Mouse (Mus musculus) ovary, postnatal 36 days (tissue): ENCODE data around the gene Noxa1.

ENCODE experiments used
- DNase-seq: peaks from one replicate; pipeline ENCODE4 v3.0.0; 2022; ENCODE audit warnings: low spot score, mixed read lengths

Noxa1 gene

DNA sequence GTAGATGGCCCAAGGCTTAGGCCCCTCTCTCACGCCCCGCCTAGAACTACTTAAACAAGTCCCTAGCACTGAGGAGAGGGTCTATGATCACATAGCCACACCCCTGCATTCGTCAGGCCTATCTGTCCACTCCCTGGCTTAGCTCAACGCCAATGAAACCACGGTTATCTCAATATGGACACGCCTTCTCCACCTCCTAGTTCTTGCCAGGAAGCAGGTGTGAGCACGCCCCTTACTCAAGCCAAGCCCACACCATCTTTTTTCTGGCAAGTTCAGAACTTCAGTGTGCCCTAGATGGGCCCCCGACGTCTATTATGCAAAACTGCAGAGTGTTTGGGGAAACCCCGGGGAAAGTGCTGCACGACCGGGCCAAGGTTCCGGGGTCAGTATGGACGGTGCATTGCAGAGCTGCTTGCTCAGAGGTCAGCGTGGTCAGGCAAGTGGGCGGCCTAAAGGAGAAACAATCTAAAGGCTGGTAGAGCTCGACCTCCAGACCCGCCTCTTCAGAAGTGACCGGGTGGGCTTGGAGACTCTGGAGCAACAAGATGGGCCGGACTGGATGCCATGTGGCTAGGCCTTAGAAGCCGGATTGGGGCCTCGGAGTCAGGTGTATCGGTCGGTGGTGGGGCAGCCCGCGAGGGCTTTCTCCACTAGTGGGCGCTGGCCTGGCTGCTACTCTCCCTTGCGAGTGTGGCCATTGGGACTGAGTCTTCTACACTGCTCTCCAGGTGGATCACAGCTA lies at the start of gene Noxa1:
TSS of gene Noxa1 (minus strand) at position 41 of the 742 bp plus-strand sequence.
- no peak for DNase-seq

DNA sequence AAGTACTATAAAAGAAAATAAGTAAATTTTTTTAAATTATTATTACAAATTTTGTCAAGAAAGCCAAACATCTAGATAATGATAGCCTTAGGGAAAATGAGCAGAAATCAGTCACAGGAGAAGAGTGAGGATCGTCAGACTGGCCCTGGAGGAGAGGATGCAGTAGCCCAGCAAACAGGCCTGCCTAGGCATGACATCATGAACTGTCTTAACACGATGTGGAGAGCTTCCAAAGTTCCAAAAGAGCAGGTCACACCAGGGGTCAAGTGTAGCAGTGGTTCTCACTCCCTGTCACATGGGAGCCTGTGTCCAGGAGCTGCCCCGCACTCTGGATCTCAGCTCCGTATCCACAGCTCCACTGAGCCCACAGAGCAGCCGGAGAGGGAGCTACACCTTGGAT lies 47.0 kb upstream of the Noxa1 start:
- DNase-seq: no peak

DNA sequence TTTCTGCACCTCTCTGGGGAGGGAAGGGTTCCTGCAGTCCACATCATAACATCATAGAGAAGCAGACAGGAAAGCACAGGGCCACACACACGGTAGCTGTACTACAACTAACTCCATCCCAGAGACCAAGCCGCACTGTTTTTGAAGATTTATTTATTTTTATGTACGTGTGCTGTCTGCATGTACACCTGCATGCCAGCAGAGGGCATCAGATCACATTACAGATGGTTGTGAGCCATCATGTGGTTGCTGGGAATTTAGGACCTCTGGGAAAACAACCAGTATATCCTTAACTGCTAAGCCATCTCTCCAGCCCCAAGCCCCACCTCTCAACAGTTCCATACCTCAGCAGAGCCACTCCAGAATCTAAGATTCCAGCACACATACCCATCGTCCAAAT lies 46.2 kb upstream of the Noxa1 start:
- DNase-seq: no peak

DNA sequence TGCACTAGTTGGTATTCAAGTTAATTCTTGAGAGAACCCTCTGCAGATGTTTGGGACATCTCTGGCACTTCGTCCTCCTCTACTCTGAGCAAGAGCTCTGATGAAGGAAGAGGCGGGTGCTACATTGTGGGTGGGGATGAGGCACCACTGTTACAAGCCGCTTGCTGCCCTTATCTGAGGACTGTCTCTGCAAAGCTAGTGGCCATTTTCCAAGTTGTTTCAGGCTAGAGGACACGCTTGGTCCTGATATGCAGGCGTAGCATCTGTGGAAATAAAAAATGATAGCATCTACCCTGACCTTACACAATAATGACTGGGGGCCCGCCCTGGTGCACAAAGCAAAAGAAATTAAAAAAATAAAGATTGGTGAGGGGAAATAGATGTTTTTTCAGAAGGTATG lies 42.9 kb upstream of the Noxa1 start:
- no peak for DNase-seq

DNA sequence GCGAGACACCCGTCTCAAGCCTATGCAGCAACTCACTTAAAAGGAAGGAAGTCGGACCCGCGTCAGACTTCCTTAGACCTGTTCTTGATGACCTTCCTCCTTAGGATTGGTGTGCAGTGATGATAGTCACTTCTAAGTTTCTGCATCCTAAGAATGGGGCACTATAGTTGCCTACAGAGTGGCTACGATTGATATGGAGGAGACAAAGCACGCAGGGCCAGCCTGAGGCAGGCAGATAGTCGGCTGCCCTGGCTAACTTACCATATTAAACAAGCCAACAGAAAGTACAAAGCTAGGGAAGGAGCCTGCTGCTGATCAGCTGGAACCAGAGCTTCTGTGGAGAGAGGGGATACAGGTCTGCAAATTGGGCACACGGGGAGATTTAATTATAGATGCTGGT lies 36.7 kb upstream of the Noxa1 start:
- DNase-seq: no peak

DNA sequence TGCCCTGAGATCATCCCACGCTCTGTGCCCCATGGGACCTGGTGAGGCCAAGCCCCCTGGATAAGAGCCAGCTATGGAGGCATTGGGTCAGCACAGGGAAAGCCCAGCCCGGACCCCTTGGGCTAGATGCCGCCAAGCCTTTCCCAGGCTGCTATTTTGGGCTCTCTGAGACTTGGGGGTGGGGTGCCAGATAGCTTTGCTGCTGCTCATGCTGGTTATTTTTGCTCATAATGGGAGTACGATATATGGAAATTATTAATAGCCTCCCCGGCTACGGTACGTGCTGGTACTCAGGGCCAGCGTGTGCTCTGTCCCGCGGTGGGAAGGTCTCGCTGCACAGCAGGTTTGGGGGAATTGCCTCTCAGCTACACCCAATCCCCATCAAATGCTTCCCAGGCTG lies 33.1 kb upstream of the Noxa1 start:
- no peak for DNase-seq

DNA sequence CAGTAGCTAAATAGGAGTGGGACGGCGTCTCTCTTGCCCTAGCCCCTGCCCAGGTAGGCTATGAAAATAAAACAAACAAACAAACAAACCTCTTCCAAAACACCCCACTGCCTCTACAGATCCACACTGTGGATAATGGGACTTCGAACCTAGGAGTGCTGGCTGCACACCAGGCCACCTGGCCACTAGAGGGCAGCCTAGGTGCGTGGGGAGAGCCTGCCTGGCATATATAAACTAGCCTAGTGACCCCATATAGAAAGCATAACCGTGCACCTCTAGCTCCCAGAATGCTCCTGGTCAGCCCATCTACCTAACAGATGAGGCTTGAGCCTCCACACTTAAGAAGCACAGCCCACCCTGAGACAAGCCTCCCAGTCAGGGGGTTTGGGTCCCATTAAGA lies 32.3 kb upstream of the Noxa1 start:
- DNase-seq: peak; percentile 54

DNA sequence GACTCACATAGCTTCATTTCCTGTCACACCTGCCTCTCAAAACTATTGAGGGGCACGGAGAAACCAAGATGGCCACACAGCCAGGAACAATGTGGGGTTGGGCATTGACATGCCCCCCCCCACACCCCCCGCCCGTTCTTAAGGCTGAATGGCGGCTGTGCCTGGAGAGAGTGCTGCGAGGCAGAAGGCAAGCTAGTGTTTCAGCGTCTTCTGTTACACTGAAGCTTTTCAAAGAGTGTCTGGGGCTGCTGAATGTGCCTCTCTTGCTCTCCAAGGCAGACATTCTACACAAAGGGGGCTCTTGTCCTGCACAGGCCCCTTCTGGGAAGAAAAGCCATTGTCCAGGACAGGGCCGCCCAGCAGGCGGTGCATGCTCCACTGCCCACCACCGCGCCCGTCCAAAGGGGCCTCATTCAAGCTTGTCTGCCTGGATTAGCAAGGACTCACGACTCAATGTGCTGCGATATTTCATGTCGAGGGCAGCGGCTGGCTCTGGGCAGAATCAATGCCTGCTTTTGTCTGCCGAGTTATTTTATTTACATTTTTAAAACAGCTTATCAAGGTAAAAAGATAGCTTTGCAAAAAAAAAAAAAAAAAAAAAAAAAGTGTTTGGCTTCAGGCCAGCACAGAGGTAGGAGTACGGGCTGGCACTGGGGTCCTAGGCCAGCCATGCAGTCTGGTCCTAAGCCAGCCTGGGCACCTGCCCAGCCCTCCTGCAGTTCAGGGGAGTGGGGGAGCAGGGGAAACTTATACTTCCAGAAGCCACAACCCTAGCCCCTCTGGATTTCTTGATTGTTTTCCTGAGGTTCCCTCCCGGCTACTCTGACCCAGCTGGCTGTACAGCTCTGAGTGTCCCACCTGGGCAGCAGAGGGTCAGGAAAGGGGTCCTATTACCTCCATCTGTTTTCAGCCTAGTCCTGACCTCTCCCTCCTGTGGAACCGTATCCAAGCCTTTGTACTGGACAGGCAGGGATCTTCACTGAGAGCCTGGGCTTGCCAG lies 31.4 kb upstream of the Noxa1 start:
- DNase-seq: peak; percentile 42

DNA sequence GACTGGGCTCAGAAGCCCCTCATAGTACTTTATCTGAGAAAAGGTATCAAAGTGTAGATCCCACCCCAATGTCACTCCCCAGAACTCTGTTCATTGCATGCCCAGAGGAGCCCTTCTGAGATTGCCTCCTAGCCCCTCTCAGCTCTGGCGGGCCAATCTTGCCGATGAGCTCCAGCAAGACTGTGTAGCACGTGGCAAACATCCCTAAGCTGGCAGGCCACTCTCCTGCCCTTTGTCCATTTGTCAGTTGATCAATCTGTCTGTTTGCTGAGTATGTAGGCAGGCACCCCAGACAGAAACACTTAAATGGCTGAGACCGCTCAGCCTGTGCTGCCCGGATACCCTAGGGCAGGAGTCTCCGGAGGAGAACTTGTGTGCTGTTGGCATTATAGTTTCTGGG lies 30.2 kb upstream of the Noxa1 start:
- DNase-seq: no peak

DNA sequence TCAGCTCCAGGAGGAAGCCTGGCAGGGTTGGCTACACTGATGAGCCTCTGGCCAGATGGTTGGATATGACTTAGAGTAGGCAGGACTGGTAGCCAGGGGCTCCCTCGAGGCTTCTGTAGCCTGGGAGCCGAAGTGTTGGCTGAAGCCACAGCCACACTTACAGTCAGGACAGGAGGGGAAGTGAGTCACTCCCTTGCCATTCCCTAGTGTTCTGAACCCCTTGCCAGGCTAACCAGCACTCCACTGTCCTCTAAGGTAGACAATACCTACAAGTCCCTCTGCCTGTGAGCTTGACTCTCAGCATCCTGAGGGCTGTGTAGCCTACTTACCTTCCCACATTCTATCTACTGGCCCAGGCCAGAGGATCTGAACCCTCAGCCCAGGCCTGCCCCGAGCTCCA lies 29.5 kb upstream of the Noxa1 start:
- no peak for DNase-seq

DNA sequence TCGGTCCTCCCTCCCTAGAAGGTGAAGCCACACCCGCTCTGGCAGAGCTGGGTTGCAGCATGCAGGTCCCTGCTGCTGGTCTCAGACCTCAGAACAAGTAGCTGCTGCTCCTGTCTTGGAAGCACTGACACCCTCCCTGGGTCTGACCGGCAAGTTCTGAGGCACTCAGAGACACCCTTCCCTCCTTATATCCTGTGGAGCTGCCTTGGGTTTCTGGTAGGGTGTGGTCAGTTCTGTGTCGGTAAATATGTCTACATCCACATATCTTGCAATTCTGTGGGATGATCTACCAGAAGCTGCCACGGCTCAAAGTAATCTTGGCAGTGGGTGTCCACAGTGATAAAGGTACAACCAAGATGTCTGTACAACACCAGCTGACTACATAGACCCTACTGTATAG lies 28.6 kb upstream of the Noxa1 start:
- DNase-seq: no peak

DNA sequence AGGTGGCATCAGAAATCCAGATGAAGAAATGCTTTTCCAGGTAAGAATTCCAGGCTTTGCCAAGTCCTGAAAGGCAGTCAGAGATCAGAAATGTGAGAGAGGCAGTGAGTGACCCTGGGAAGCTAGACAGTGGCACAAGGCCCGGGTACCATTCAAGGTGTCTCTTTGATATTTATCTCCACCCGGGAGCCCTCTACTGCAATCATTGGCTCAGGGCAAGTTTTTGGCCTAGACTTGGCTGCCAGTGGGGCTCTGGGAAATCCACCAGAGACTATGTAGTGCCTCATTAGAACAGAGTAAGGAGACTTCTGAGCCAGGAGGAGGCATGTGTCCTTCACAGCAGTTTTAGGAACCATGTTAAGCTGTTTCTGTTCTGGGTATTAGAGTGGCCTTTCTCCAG lies 27.7 kb upstream of the Noxa1 start:
- DNase-seq: no peak

DNA sequence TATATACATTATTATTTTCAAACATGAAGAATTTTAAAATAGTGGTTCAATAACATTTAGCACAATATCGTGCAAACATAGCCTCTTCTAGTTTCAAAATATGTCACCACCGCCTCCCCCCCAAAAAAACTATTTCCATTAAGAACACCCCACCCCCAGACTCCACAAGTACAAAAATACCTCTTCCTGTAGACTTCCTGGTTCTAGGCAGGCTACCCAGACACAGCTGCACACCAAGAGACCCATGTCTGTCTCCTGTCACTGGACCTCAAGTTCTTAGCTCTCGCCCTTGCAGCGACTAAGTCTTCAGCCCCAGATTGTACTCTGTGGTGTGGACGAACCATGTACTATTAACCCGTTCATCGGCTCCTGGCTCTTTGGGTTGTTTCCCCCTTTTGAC lies 26.0 kb upstream of the Noxa1 start:
- DNase-seq: no peak

DNA sequence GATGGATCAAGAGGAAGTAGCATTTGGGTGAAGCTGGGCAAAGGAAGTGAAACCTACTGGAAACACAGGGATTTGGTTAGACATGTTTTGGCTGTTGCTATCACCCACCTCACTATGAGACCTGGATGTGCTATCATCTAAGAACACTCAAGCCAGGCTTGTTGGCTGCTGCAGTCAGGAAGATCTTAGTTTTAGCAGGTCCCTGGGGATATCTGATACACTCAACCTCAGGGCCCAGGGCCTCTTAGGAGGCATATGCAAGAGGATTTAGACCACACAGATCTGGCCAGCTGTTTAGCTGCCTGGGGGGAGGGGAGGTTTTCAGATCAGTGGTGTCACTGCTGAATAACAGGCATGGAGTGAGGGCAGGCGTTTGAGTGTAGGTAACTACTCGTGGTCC lies 20.5 kb upstream of the Noxa1 start:
- no peak for DNase-seq

DNA sequence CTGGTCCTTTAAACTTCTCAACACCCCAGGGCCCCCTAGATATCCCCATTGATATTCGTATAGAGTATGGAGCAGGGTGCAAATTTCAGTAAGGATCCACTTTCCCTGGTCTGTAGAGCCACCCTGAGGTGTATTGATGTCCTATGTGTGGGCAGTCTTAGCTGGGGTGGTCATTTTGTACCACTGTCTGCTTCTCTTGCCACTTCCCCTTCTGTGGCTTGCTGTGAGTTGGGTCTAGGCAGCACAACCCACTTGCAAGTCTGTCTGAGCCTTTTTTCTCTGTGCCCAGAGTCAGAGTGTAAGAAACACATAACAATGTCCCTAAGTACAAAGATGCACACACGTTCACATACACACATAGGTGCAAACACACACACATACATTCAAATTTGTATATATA lies 19.4 kb upstream of the Noxa1 start:
- DNase-seq: no peak

DNA sequence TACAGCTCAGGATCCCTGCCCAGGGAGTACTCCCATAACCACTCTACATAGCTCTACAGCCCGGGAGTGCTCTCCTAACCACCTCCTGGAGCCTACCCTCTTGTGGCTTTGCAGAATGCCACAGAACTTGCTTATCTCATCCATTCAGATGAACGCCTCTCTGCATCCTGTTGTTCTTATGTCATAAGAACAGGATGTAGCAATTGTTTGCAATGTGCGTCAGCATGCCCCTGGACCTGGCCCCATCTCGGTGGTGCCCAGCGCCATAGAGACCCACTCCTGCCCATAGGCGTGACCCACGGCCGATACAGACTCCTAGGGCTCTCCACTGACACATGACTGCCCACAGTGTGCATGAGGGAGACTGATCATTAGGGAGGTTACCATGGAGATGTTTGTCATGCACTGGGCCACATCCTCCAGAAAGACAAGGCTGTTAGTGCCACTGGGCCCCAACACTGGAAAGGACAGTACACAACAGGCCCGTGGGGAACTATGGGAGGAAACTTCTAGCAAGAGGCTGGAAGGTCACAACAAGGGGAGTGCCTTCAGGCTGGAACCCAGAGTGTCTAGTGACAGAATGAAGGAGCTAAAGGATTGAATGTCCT lies 16.3 kb upstream of the Noxa1 start:
- no peak for DNase-seq

DNA sequence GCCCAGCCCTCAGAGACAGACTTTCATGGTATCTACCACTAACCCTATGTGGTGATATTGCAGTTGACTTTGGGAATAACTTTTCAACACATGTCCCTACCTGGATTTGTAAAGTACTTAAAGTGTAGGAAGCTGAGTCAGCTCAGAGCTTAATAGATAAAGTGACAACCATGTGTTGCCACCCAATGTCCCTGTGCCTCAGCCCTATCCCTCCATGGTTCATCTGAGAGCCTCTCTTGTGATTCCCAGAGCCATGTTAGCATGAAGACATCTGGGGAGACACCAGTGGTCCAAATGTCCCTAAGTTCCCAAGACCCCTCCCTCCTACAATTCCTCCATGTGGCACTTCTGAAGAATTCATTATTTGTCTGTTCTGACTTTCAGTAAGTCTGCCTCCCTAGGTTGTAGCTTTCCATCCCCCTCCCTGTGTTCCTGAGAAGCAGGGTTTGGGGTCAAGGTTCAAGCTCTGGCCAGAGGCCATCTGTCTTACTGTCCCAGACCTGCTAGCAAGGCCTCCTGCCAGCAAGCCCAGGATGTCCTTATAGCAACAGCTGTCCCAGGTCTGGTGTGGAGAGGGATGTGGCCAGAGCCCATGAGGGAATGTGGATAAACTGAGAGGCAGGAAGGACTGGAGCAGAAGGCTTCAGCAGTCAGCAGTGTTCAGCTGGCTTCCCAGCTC lies 15.7 kb upstream of the Noxa1 start:
- no peak for DNase-seq

DNA sequence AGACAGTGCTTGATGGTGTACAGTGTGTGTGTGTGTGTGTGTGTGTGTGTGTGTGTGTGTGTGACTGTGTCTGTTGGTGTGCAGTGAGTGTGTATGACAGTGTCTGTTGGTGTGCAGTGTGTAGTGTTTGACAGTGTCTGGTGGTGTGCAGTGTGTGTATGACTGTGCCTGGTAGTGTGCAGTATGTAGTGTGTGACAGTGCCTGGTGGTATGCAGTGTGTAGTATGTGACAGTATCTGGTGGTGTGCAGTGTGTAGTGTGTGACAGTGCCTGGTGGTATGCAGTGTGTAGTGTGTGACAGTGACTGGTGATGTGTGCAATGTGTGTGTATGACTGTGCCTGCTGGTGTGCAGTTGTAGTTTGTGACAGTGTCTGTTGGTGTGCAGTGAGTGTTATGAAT lies 14.5 kb upstream of the Noxa1 start:
- no peak for DNase-seq

DNA sequence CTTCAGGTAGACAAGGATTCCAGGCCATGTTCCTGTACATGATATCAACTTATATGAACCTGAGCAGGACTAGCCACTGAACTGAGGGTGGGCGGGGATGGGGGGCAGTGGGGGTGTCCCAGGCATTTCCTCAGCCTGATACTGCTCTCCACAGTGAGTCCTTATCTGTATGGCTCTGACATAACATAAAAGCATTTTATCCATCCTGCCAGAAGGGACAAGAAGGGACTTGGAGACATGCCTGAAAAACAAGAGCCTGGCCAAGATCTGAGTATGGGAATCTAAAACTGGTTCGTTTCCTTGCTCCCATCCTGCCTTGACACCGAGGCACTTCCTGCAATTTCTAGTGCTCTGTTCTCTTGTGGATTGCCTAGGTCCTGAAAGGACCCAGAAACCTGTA lies 11.1 kb upstream of the Noxa1 start:
- DNase-seq: no peak

DNA sequence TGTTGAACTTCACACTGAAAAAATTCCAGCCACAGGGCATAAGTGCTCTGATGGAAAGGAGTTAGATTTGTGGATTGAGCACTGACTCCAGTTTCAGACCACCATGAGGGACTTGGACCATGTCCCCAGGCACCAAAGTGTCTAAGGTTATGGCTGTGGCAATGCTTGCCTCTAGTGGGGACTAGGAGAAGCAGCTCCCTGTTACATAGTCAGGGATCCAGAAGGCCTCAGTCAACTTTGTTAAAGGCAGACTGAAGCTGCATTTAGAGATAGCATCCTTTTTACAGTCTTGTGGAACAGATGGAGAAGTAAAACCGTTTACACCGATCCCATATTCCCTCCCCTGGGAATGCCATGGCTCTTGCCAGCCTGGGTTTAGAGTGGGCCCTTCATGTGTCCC lies 9.2 kb upstream of the Noxa1 start:
- no peak for DNase-seq

DNA sequence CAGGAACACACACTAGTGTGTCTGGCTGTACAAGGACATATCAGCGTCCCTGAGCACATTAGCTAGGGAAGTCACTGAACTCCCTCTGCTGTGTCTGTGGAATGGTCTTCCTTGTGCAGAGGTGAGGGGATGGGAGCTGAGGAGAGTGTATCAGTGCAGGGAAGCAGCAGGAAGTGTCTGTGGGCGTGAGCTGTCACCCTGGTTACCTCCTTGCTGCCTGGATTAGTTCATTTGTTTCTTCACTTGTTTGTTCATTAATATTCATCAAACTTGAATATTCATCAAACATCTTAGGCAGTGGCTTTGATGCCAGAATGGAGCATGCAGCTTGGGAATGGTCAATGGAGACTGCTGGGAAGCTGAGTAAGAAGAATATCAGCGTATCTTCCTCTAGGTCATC lies 4.8 kb upstream of the Noxa1 start:
- no peak for DNase-seq

DNA sequence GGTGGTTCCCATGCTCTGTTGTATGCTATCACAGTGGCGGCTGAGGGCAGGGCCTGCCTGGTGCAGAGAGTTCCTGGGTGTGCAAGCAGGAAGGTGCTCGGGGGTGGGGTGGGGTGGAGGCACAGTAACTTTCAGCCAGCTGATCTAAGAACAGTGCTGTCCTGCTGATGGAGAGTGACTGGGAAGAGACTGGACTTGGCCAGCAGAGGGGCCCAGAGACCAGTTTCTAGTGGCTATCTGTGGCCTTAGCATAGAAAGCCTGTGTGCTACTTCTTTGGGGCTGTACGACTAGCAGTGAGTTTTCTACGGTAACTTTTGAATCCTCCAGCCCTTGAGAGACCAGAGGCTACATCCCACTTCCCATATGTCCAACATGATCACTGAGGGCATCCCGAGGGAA lies 4.0 kb upstream of the Noxa1 start:
- DNase-seq: peak; percentile 31
